Mouse (Mus musculus): Measurements from ENCODE around the gene Dcaf6.

Dcaf6 gene

DNA sequence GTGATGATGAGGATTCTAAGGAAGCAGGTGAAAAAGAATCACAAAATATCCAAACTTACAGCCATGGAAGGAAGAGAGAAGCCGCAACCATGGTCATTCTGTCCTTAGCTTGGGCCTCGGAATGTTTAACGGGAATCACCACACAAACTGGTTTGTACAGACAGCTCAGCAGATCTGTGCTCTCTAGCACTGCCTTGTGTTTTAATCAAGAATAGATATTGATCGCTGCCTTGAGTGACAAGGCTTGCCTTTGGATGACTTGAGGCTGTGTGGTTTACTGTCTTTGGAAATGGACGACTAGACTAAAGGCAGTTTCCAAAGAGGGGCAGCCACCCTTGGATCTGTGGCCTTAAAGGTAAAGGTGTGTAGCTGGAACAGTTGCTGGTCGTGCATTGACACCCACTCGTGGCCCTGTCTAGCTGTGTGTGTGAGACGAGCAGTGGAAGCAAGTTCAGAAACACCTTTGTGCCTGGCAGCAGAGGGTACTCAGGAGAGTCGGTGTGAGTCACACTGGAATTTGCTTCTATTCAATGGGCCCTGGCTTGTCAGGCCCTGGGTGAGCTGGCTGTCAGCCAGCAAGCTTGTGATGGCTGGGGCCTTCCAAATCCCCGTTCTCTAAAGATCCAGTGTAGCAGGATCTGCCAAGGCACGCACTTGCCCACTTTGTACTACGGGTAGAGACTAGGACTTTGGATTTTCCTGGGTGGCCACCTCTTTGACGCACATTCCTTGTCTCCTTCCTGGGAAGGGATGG is 157.6 kb downstream of the Dcaf6 start:
- ChIA-PET POLR2A (interaction anchor here in 2 of 4 experiments (1.0 to 2.0 kb wide), 2 partner anchors 11 to 158 kb away, joined by 3 to 5 read pairs; partner anchors contain the start of genes Dcaf6 (in 1 of the 2) and Mpc2 (in 1 of the 2)), CTCF (interaction anchor here in 1 of 4 experiments (0.7 kb wide), 1 partner anchor 14 kb away, joined by 3 read pairs; no protein-coding TSS in a partner anchor)

DNA sequence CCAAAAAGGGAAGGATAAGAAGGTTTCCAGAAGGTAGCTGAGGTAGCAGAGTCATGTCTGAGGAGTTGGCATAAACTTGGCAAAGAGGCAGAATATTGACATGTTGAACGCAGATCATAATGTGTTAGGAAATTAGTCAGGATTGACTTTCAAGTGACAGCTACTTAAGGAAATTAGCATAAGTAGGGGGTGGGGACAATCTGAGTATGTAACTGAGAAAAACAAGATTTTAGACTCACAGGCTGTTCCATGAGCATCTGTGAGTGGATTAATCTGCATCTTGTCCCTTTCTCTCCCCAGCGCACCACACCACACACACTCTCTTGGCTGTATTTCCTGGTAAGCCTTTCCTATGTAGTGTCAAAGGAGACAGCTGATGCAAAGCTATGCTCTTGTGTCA is 158.7 kb downstream of the Dcaf6 start:
- CTCF ChIA-PET, result no interaction called here

DNA sequence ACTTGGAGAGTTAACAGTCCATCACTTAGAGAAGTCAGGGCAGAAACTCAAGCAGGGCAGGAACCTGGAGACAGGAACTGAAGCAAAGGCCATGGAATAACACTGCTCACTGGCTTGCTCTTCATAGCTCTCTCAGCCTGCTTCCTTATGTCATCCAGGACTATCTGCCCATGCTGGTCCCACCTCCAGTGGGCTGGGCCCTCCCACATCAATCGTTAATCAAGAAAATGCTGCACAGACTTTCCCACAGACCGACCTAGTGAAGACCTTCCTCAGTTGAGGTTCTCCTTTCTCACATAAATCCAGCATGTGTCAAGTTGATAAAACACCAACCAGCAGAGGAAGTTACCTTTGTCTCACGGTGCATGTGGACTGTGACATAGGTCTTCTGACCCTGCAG is 159.2 kb downstream of the Dcaf6 start:
- ChIA-PET POLR2A (no interaction called here), CTCF (no interaction called here)

More for the DNA sequence above, 158.7 kb downstream of the Dcaf6 start:
- POLR2A ChIA-PET, result no interaction called here

DNA sequence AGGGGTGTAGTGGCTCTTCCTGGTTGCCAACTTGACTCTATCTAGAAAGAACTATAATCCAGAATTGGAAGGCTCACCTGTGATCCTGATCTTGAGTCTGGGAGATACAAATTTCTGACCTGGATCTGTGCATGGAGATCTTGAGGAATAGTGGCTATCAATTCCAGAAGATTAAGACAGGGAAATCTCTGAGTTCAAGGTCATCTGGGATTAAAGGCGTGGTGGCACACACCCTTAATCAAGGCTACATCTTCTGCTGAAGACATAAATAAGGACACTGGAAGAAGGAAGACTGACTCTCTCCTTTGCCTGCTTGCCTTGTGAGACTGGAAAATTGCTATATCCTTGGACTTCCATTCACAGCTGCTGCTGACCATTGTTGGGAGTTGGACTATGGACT is 164.8 kb downstream of the Dcaf6 start, which contains the start of gene Gpr161:
Gpr161 (plus strand) TSS at position 301 of the 400 bp plus-strand sequence.
- ChIA-PET POLR2A (no interaction called here), CTCF (no interaction called here)

DNA sequence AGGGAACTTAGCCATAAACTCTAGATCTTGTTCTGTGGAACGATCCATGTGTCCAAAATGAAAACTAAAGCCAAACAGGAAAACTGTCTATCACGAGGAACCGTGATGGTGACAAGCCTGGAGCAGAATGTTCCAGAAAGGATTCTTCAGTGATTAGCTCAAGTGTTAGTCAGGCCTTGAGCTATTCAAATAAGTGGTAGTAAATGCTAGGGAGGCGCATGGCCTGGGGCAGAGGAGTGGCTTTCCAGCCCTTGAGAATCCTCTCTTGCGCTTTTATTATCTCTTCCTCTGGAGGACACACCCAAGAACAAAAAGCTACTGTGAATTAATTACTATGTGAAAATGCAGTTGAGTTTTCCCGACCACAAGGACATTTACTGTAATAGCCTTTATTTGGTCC is 168.7 kb downstream of the Dcaf6 start:
- POLR2A ChIA-PET, result interaction anchor here in 3 of 4 experiments (0.7 to 2.0 kb wide), 8 partner anchors 10 to 915 kb away, joined by 3 to 7 read pairs (median 4); partner anchors contain the start of genes Dcaf6 (in 3 of the 3), Mpc2 (in 3 of the 3) and Tiprl (in 1 of the 3)
- CTCF ChIA-PET, result interaction anchor here in 1 of 4 experiments (1.0 kb wide), 1 partner anchor 171 kb away, joined by 4 read pairs; no protein-coding TSS in a partner anchor

DNA sequence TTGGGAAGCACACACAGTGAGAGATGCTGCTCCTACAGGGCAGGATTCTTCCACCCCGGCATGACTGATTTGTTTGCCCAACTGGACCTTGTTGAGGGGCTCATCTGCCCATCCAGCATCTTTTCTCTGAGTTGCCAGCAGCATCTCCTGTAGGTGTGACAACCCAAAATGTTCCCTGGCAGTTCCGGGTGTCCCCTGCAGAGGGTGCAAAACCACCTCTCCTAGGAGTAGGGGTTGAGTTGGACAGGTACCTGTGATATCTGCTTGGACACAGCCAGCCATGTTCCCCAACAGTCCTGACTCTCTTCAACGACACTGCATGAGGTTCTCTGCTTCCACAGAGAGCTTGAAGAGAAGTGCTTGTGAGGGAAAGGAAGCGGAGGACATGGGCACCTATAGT is 170.4 kb downstream of the Dcaf6 start:
- ChIA-PET POLR2A (no interaction called here), CTCF (interaction anchor here in 1 of 4 experiments (1.9 kb wide), 1 partner anchor 31 kb away, joined by 6 read pairs; no protein-coding TSS in a partner anchor)

DNA sequence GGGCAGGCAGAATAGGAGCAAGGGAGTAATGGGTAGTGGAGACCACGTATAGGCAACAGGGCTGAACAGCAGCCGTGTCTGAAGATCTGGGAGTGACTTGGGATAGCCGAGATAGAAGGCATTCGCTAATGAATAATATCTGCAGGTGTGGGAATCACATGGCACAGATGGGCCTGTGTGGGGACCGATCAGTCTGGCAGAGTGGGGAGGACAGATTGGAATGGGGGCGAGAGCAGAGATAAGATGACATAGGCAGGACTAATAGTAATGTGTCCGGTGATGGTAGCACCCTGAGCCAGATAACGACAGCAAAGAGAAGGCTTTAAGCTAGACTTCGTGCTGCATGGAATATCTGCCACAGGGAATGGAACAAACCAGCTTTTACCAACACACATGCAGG is 172.1 kb downstream of the Dcaf6 start:
- POLR2A ChIA-PET, result interaction anchor here in 2 of 4 experiments (1.0 to 1.4 kb wide), 2 partner anchors 32 to 172 kb away, joined by 3 read pairs; partner anchors contain the start of genes Dcaf6 (in 1 of the 2) and Mpc2 (in 1 of the 2)
- CTCF ChIA-PET, result no interaction called here

DNA sequence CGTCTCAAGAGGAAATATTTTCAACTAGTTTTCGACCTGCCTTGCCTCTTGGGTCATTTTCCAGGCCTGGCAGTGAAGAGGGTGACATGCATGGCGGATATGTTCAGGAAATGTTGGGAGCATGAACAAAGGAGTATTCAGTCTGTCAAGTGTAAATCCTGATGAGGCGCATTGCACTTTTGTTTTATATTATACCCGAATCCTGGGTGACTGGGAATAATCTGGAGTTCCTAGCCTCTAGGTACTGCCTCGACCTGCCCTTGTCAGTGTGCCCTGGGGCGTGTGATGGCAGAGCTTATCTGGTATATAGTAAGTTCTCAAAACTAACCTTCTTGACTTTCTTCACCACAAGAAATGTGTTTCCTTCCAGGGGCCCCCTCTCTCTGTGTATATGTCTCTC is 176.2 kb downstream of the Dcaf6 start:
- POLR2A ChIA-PET, result no interaction called here
- CTCF ChIA-PET, result no interaction called here

DNA sequence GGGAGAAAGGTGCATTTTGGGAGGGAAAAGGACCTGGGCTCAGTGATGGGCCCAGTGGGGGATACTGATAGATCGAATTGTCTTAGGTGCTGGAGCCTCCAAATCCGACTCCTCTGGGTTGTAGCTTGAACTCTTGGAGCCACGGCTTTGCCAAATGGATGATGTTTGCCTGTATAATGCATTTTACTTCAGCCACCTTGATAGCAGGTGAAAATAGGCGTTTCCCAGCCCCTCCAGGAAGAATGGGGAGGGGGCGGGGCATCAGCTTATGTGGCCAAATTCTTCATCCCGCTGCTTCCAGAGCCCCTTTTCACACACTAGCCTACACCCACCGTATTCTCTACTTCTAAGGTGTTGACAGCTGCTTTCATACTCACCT is 177.3 kb downstream of the Dcaf6 start:
- POLR2A ChIA-PET, result interaction anchor here in 2 of 4 experiments (1.2 to 2.5 kb wide), 3 partner anchors 9 to 178 kb away, joined by 5 to 7 read pairs (median 7); partner anchors contain the start of genes Dcaf6 (in 1 of the 2), Mpc2 (in 1 of the 2) and Tiprl (in 1 of the 2)

DNA sequence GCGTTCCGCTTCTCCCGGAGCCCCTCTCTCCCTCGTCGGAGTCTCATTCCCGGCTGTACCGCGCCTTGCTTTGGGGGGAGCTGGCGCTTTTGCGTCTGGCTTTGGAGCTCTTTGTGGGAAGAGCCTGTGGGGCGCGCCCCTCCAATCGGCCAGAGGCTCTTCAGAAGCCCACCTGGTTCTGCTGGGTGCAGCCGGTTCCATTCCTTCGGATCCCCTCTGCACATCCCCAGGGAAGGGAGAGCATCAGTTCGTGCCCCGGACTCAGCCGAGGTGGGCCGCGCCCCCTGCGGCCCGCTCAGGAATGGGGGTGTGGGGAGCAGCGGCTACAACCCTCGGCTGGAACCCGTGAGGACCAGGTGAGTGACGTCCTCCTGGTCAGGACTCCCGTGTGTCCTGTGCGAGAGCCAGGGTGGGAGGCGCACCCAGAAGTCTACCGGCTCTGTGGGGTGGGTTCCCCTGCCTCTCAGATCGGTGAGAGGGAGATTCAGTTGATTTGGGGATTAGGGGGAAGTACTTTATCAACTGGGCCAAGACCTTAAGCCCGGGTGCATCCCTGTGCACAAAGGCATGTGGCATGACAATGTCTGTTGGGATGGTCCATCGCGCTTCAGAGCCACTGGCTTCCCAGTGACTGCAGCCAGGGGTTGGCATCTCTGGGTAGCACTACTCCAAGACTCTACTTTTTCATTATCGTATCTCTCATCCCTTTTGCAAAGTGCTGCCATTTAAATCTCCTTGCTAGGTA is 177.9 kb downstream of the Dcaf6 start:
- POLR2A ChIA-PET, result interaction anchor here in 3 of 4 experiments (0.7 to 2.5 kb wide), 8 partner anchors 10 to 178 kb away, joined by 3 to 10 read pairs (median 4); partner anchors contain the start of genes Dcaf6 (in 2 of the 3), Mpc2 (in 2 of the 3) and Tiprl (in 2 of the 3)
- CTCF ChIA-PET, result interaction anchor here in 1 of 4 experiments (1.0 kb wide), 1 partner anchor 31 kb away, joined by 3 read pairs; no protein-coding TSS in a partner anchor

More for the DNA sequence above, 177.3 kb downstream of the Dcaf6 start:
- CTCF ChIA-PET, result interaction anchor here in 2 of 4 experiments (0.5 to 1.0 kb wide), 2 partner anchors 31 to 1901 kb away, joined by 3 to 9 read pairs; no protein-coding TSS in a partner anchor

DNA sequence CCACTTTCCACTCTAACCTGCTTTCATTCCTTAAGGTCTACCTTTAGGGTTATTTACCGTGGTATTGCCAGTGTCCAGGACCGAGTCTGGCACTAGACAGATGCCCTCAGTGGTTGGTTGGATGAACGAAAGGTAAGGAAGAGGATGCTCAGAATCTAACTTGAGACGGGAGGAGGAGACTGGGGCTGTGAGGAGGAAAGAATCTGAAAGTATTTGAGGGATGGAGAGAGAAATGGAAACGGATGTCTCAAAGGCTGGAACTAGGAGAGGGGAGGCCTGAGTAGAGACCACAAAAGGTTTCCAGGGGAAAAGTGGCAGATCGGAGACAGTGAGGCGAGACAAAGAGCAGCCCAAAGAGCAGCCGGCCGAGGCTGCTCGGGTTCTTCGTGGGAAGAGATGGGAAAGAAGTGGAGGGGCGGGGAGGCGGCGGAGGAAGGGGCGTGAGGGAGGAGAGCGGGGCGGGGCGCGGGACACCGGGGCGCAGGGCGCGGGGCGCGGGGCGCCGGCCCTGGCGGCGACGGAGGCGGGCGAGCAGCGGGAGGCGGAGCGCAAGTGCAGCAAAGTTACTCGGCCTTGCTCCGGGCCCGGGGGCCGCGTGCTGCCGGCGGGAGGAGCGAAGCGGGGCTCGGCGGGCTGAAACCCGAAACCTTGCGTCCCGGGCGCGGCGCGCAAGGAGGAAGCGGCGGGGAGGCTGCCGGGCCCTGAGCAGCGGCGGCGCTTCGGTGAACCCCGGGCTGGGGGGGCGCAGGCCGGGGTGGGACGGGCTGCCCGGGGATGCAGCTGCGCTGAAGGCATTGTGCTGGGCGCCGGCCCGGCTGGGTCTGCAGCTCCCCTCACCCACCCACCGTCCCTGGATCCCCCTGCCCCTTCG is 178.7 kb downstream of the Dcaf6 start:
- POLR2A ChIA-PET, result interaction anchor here in 3 of 4 experiments (0.7 to 2.5 kb wide), 8 partner anchors 11 to 179 kb away, joined by 3 to 10 read pairs (median 4); partner anchors contain the start of genes Dcaf6 (in 2 of the 3), Mpc2 (in 2 of the 3) and Tiprl (in 2 of the 3)
- CTCF ChIA-PET, result interaction anchor here in 1 of 4 experiments (1.0 kb wide), 1 partner anchor 32 kb away, joined by 3 read pairs; no protein-coding TSS in a partner anchor

DNA sequence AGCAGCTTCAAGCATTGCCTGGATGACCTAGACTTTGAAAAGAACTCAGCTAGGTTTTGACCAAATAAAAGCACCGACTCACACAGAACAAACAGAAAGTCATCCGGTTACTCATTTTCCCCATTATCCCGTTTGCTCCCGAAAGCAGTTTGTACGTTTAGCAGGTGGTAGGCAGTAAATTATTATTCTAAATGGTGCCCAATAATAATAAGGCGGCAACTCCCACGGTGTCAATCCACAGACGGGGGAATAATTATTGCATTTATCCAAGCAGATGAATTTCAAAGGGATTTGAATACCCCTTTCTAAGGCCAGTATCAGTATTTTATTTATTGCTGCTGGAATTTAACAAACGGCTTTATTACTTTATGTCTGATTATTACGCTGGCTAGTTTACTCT is 179.5 kb downstream of the Dcaf6 start:
- POLR2A ChIA-PET, result interaction anchor here in 2 of 4 experiments (0.6 to 2.5 kb wide), 2 partner anchors 11 to 306 kb away, joined by 3 to 7 read pairs; no protein-coding TSS in a partner anchor
- CTCF ChIA-PET, result no interaction called here

Measured in embryonic stem cell, embryonic (primary cell).